Mouse (Mus musculus): ENCODE data around the gene Tsnaxip1. TPM values are rescaled to one million over a fixed set of nuclear protein-coding genes. Genes with fewer than 3 reads are reported as not detected.

The Tsnaxip1 gene
- polyA plus RNA-seq (2017; shearing (Covaris generic)): not detected

DNA sequence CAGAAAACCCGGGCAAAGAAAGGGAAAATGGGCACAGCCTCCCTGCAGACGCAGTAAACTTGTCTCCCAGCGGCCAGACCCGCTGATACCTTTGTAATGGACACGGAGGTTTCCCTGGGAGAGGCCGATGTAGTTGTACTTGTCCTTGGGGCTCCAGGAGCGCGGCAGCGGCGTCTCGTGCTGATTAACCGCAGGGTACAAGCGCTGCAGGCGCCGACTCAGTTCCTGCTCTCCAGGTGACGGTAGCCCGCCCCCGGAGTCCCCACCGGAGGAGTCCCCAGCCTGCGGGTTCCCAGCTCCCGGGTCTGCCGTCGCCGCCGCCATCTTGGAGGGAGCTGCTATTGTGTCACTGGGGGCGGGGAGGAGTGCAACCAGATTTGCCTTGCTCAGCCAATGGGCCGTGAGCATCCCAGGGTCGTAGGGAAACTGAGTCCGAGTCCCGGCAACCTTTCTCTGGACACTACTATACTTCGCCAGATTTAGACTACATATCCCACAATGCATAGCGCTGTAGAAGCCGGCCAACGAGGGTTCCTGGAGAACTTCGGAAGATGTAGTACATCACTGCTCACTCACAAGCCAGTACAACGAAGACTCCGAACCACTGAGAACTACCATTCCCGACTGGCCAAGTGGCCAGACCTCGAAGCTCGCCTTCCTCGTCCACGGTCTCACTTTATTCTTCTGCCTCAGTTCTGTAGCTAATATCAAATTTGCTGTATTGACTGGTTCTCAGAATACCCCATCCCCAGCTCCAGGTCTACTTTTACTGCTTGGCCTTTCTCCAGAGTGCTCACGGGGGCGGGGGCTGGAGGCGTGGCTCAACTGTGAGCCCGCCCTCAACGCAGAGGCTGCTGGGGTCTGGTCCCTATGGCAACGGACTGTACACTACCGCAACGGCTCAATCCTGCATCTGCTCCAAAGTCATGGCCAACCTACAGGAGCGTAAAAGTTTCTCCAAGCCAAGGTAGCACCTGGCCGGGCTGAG lies at the start of gene Tsnaxip1, which contains the start of gene Ranbp10:
Gene Tsnaxip1 (plus strand): TSS at position 871 of the 988 bp plus-strand sequence.
Gene Ranbp10 (minus strand): TSS at position 490 of the 988 bp plus-strand sequence.

DNA sequence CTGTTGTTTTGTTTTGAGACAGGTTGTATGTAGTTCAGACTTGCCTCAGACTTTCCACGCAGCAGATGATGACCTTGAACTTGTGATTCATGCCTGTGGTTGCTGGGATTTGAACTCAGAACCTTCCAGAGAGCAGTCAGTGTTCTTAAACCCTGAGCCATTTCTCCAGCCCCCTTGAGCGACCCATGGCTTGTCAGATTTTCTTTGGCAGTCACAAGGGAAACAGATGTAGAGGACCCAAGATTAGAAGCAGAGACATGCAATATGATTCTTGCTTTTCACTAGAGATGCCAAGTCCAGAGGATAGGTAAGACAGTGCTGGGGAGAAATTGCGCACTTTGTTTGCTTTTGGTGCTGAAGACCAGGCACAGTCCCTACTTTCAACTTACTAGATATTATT lies 25.6 kb downstream of the Tsnaxip1 start, which contains the start of gene Cenpt:
Gene Cenpt (minus strand): TSS at position 101 of the 400 bp plus-strand sequence.

DNA sequence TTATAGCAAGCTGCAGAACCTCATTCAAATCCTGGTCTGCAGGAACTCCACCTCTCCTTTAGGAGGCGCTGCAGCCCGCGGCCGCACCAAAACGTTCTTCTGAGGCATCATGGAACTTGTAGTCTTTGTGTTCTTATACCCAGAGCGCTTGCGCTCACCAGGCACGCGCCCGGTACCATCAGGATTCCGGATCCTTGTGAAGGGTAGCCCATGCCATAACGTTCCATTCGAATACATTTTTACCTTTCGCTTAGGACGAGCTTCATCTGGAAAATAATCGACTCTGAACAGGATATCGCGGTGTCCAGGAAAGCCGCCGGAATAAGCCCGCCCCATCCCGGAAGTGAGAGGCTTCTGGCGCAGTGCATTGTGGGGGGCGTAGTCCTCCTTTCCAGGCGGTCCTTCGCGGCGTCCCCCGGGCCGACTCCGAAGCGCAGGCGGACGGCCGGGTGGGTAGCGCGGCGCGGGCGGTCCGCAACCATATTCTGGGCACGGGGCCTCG lies 27.2 kb downstream of the Tsnaxip1 start, which contains the start of gene Thap11:
Gene Thap11 (plus strand): TSS at position 418 of the 502 bp plus-strand sequence.

DNA sequence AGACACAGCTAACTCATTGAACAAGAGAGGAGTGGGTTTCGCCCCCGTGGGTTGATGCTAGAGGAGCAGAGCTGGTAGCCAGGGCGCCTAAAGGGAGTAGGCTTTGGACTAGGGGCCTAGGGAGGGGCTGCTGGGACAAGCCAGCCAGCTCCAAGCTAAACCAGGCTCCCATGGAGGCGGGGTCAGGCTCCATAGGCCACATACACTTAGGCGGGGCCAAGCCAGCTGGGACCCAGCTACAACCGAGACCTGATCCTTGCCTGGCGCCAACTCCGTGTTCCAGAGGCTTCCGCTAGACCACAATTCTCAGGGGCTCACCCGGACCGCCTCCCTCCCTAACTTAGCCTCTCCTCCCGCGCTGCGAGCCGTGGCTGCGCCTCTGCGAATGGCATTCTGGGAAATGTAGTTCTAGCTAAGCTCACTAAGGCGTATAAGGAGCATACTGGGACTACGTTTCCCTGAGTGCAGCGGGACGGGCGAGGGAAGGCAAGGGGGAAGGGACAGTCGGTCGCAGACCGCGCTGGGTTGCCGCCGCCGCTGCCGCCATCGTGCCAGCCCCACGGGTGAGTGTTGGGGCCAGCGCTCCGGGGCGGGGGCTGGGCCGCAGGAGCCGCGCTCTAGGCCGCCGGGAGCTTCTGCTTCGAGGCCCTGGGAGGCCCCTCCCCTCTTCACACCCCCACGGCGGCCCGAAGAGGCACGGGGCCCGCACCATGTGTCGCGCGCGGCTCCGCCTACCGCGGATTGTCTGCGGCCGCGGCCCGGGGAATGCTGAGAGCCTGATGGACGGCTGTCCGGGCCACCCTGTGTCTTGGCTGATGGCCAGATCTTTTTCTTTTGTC lies 32.8 kb downstream of the Tsnaxip1 start, which contains the start of gene Nutf2:
Gene Nutf2 (plus strand): TSS at position 438 of the 839 bp plus-strand sequence.

DNA sequence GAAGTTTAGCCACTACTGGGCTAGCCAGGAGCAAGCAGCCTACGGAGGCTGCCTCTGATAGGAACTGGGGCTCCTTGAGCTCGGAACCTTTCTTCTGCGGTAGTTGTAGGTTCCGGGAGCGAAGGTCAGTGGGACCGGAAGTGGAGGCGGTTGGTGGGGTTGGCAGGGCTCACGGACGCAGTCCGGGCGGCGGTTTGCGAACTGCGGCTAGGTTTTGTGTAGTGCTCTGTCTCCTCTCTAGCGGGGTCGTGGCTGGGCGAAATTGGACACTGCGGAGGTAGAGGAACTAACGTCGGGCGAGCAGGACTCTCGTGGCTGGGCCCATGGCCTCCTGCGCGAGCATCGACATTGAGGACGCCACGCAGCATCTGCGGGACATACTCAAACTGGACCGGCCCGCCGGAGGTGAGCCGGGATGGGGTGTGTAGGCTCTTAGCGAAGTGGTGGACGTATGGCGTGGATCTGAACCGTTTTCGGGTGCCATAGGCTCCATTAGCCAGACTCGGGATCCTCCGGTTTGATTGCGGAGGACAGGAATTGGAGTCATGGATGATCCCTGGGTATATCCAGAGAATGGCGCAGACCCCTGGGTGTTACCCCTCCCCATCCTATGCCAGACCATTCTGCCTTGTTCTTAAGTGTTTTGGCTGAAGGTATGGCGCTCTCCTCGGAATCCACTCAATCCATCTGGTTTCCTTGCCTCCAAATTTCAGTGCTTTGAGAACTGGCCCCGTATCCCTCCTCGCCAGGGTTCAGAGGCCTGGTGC lies 53.4 kb downstream of the Tsnaxip1 start, which contains the start of gene Edc4:
Gene Edc4 (plus strand): TSS at position 128 of the 767 bp plus-strand sequence.

DNA sequence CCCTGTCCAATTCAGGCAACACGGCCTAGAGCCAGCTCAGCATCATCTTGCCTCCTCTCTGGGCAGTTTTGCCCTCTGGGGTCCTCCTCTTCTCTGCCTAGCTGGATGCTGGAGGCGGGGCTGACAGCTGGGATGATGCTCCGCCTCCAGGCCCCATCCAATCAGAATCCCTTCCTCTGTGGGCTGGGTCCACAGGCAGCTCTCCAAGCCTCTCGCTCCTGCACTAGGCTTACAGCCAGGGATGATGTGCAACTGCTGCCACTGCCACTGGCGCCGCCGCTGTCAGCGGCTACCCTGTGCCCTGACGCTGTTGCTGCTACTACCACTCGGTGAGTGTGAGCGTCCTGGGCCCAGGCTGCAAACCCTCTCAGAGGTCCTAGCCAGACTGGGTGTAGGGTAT lies 65.8 kb downstream of the Tsnaxip1 start, which contains the start of gene Nrn1l:
Gene Nrn1l (plus strand): TSS at position 229 of the 400 bp plus-strand sequence.

Other genes with a start within 250 kb of the Tsnaxip1 start
- 18.7 TPM for gene Ripor1, start 222.5 kb upstream of the Tsnaxip1 start, polyA plus RNA-seq (2017; shearing (Covaris generic))
- 40.7 TPM for gene Ctcf, start 191.2 kb upstream of the Tsnaxip1 start, polyA plus RNA-seq (2017; shearing (Covaris generic))
- 1.6 TPM for gene Agrp, start 190.3 kb upstream of the Tsnaxip1 start, polyA plus RNA-seq (2017; shearing (Covaris generic))
- gene Carmil2, start 141.5 kb upstream of the Tsnaxip1 start, polyA plus RNA-seq (2017; shearing (Covaris generic)): 25.6 TPM
- 92.3 TPM for gene Acd, start 126.6 kb upstream of the Tsnaxip1 start, polyA plus RNA-seq (2017; shearing (Covaris generic))
- 12.3 TPM for gene Pard6a, start 126.6 kb upstream of the Tsnaxip1 start, polyA plus RNA-seq (2017; shearing (Covaris generic))
- gene 4933405L10Rik, start 120.1 kb upstream of the Tsnaxip1 start, polyA plus RNA-seq (2017; shearing (Covaris generic)): 0.35 TPM
- 3.7 TPM for gene Enkd1, start 119.5 kb upstream of the Tsnaxip1 start, polyA plus RNA-seq (2017; shearing (Covaris generic))
- 6.3 TPM for gene Gfod2, start 69.1 kb upstream of the Tsnaxip1 start, polyA plus RNA-seq (2017; shearing (Covaris generic))
- 27.8 TPM for gene Ranbp10, start 381 bp upstream of the Tsnaxip1 start, polyA plus RNA-seq (2017; shearing (Covaris generic))
- 18.1 TPM for gene Cenpt, start 25.5 kb downstream of the Tsnaxip1 start, polyA plus RNA-seq (2017; shearing (Covaris generic))
- gene Thap11, start 27.4 kb downstream of the Tsnaxip1 start, polyA plus RNA-seq (2017; shearing (Covaris generic)): 17.4 TPM
- gene Nutf2, start 32.8 kb downstream of the Tsnaxip1 start, polyA plus RNA-seq (2017; shearing (Covaris generic)): 11.7 TPM
- 120 TPM for gene Edc4, start 53.1 kb downstream of the Tsnaxip1 start, polyA plus RNA-seq (2017; shearing (Covaris generic))
- 2.6 TPM for gene Nrn1l, start 65.8 kb downstream of the Tsnaxip1 start, polyA plus RNA-seq (2017; shearing (Covaris generic))
- gene Pskh1, start 72.7 kb downstream of the Tsnaxip1 start, polyA plus RNA-seq (2017; shearing (Covaris generic)): 38.1 TPM
- gene Ctrl, start 106.1 kb downstream of the Tsnaxip1 start, polyA plus RNA-seq (2017; shearing (Covaris generic)): 1.9 TPM
- gene Psmb10, start 110.7 kb downstream of the Tsnaxip1 start, polyA plus RNA-seq (2017; shearing (Covaris generic)): 505 TPM
- gene Lcat, start 115.7 kb downstream of the Tsnaxip1 start, polyA plus RNA-seq (2017; shearing (Covaris generic)): 0.59 TPM
- 20.9 TPM for gene Slc12a4, start 138.4 kb downstream of the Tsnaxip1 start, polyA plus RNA-seq (2017; shearing (Covaris generic))
- not detected for gene Dpep3, start 151.7 kb downstream of the Tsnaxip1 start, polyA plus RNA-seq (2017; shearing (Covaris generic))
- gene Dus2, start 163.6 kb downstream of the Tsnaxip1 start, polyA plus RNA-seq (2017; shearing (Covaris generic)): 31.4 TPM
- 0.43 TPM for gene Dpep2nb, start 178.2 kb downstream of the Tsnaxip1 start, polyA plus RNA-seq (2017; shearing (Covaris generic))
- 10.8 TPM for gene Ddx28, start 184.2 kb downstream of the Tsnaxip1 start, polyA plus RNA-seq (2017; shearing (Covaris generic))
- gene Nfatc3, start 231.1 kb downstream of the Tsnaxip1 start, polyA plus RNA-seq (2017; shearing (Covaris generic)): 63.7 TPM